18 mouse cellular contexts compared by ENCODE assay signal in the genomic region with DNA sequence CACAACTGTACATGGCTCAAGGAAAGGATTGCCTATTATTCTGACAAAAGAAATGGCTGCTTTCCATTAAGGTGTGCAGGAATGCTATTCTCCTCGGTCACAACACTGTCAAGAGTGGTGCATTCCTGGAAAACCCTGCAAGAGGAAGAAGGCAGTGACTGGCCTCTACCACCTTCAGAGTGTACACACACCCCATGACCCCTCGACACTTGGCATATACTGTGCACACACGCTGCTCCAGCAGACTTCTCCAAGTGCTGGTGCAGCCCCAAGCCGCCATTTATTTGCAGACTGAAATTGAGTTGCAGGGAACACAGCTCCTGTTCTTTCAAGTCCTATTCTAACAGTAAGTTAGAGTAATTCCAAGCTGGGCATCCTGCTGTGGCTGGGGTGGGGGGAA.
"Had no signal": no experiment of that assay in that cellular context is flagged by ENCODE, and none has a peak within 500 bp of the region (broad histone marks: within the 10 kb centered on the region; RNA-seq: fewer than 3 reads in every experiment).

No protein-coding gene starts in this region.

- DNase-seq: kidney, adult 18-20 months; kidney, adult 9 months; kidney, postnatal 4 days; left cerebral cortex, postnatal 4 days; retina, postnatal 1 day; right cerebral cortex, postnatal 25 days; spleen, adult 18-20 months; thymus, adult 18-20 months; thymus, postnatal 36 days had no signal

- H3K36me3 ChIP-seq: liver, embryonic 15.5 days; midbrain, embryonic 12.5 days; midbrain, embryonic 15.5 days; neural tube, embryonic 12.5 days; neural tube, embryonic 15.5 days; stomach, embryonic 15.5 days had no signal

- H3K27me3 ChIP-seq: liver, embryonic 15.5 days; midbrain, embryonic 12.5 days; midbrain, embryonic 15.5 days; neural tube, embryonic 12.5 days; neural tube, embryonic 15.5 days; stomach, embryonic 15.5 days had no signal

- H3K4me3 ChIP-seq: liver, embryonic 15.5 days; midbrain, embryonic 12.5 days; midbrain, embryonic 15.5 days; neural tube, embryonic 12.5 days; neural tube, embryonic 15.5 days; stomach, embryonic 15.5 days had no signal

- H3K9ac ChIP-seq: liver, embryonic 15.5 days; midbrain, embryonic 12.5 days; midbrain, embryonic 15.5 days; neural tube, embryonic 12.5 days; neural tube, embryonic 15.5 days; stomach, embryonic 15.5 days had no signal

- H3K9me3 ChIP-seq: liver, embryonic 15.5 days; midbrain, embryonic 12.5 days; midbrain, embryonic 15.5 days; neural tube, embryonic 12.5 days; neural tube, embryonic 15.5 days; stomach, embryonic 15.5 days had no signal

- H3K27ac ChIP-seq: liver, embryonic 15.5 days; macrophage; midbrain, embryonic 12.5 days; midbrain, embryonic 15.5 days; neural tube, embryonic 12.5 days; neural tube, embryonic 15.5 days; stomach, embryonic 15.5 days had no signal

- H3K4me2 ChIP-seq: liver, embryonic 11.5 days; liver, embryonic 15.5 days; midbrain, embryonic 12.5 days; midbrain, embryonic 15.5 days; neural tube, embryonic 12.5 days; neural tube, embryonic 15.5 days; stomach, embryonic 15.5 days had no signal

- ATAC-seq: intestine, embryonic 16.5 days; midbrain, embryonic 15.5 days had no signal
